Mouse (Mus musculus) neural tube, embryonic 11.5 days (tissue): ENCODE results near the gene 1700025G04Rik. TPM values are rescaled to one million over a fixed set of nuclear protein-coding genes. Genes with fewer than 3 reads are reported as not detected.
"Not testable (repeated sequence)": the region's sequence is repeated elsewhere in the genome, so short reads cannot be mapped to it uniquely, and the experiment has no call there.

ENCODE experiments used
- ATAC-seq: fragments of 200-750 bp; cut with Nextera tagmentation; 2 replicates; pipeline ENCODE4 v1.8.0; 2017; ENCODE audit warnings: moderate number of reproducible peaks, mild to moderate bottlenecking, moderate TSS enrichment, moderate library complexity; ENCODE audit not compliant: insufficient read depth, low FRiP score, low TSS enrichment
- DNase-seq: peaks from one replicate; pipeline ENCODE4 v3.0.0-alpha.2; 2015; ENCODE audit warnings: low spot score
- H3K27ac ChIP-seq: fragments of 300-500 bp; sonication (generic); 2 replicates; pipeline ENCODE4 v1.5.1; 2014; ENCODE audit warnings: low read depth, mild to moderate bottlenecking, low read length
- H3K27me3 ChIP-seq: fragments of 300-500 bp; sonication (generic); 2 replicates; pipeline ENCODE4 v1.6.1; 2014; ENCODE audit warnings: mild to moderate bottlenecking, low read length, mixed read lengths; ENCODE audit not compliant: control insufficient read depth, insufficient read depth
- H3K36me3 ChIP-seq: fragments of 300-500 bp; sonication (generic); 2 replicates; pipeline ENCODE4 v1.6.1; 2014; ENCODE audit warnings: mild to moderate bottlenecking, low read length, moderate library complexity, mixed read lengths; ENCODE audit not compliant: control insufficient read depth, insufficient read depth
- H3K4me1 ChIP-seq: fragments of 300-500 bp; sonication (generic); 2 replicates; pipeline ENCODE4 v1.6.1; 2014; ENCODE audit warnings: low read length, mixed read lengths; ENCODE audit not compliant: control insufficient read depth, insufficient read depth
- H3K4me2 ChIP-seq: fragments of 300-500 bp; sonication (generic); 2 replicates; pipeline ENCODE4 v1.6.1; 2014; ENCODE audit warnings: low read depth, mild to moderate bottlenecking, moderate library complexity
- H3K4me3 ChIP-seq: fragments of 300-500 bp; sonication (generic); 2 replicates; pipeline ENCODE4 v1.5.1; 2014; ENCODE audit warnings: low read depth, low read length
- H3K9ac ChIP-seq: fragments of 300-500 bp; sonication (generic); 2 replicates; pipeline ENCODE4 v1.6.1; 2014; ENCODE audit warnings: mild to moderate bottlenecking, low read length
- H3K9me3 ChIP-seq: fragments of 300-500 bp; sonication (generic); 2 replicates; pipeline ENCODE4 v1.6.1; 2016; ENCODE audit warnings: low read length; ENCODE audit not compliant: control insufficient read depth
- WGBS: fragments of 180-500 bp; shearing (Covaris S2); extraction: QIAGEN DNeasy Blood & Tissue Kit; methylation state at CpG from one replicate; pipeline ENCODE4 v1.1.7; 2014; 5-methylcytosine and 5-hydroxymethylcytosine counted together
- polyA plus RNA-seq: library from polyadenylated mRNA; unstranded; fragments of >200 nt; fragmentation: Nextera tagmentation; extraction: Ambion mirVana; gene quantifications from 2 replicates; pipeline ENCODE4 v1.2.1, GENCODE M21; 2014

Gene 1700025G04Rik
- polyA plus RNA-seq, 1 experiment from 2014 or later: 40.7 TPM

DNA sequence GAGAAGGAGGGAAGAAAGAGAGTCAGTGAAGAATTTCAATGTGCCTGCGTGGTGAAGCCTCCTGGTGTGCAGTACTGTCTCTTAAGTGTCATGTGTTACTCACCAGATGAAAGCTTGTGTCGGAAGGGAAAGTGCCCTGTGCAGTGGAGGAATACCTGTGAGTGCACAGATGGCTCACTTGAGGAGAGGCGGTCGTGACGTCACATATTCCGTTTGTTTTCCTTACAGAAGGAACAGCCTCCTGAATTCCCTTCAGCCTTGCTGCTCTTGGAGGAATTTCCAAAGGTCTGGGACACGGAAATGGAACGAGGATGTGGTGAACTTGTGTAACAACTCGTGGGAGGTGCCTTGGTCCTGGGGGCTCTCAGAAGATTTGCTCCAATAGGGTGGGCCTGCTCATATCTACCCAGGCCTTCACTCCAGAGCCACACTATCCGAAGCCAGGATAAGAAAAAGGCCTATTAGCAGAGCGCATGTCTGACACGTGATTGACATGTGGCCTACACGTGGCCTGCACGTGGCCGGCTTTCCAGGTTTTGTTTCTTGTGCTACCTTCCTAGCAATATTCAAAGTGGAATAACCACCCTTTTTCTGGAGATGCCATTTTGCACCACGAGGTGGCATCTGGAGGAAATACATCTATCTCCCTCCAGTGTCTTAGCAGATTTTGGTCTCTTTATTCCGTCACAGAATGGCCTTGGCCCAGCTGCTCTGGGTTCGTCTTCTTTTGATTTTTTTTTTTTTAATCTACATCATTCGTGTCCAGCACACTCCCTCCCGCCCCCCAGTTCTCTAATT lies 238.7 kb downstream of the 1700025G04Rik start:
- Histone ChIP-seq H3K4me1 (no peaks in the 10 kb centered on the region), H3K9me3 (no peaks in the 10 kb centered on the region), H3K4me2 (no peak overlapping the region), H3K4me3 (no peak overlapping the region), H3K9ac (no peak overlapping the region), H3K27me3 (no peaks in the 10 kb centered on the region), H3K27ac (no peak overlapping the region), H3K36me3 (no peaks in the 10 kb centered on the region)
- DNase-seq (no peak), ATAC-seq (no peak)
- WGBS: 86% methylated on average over 20 of the region's 20 CpGs

DNA sequence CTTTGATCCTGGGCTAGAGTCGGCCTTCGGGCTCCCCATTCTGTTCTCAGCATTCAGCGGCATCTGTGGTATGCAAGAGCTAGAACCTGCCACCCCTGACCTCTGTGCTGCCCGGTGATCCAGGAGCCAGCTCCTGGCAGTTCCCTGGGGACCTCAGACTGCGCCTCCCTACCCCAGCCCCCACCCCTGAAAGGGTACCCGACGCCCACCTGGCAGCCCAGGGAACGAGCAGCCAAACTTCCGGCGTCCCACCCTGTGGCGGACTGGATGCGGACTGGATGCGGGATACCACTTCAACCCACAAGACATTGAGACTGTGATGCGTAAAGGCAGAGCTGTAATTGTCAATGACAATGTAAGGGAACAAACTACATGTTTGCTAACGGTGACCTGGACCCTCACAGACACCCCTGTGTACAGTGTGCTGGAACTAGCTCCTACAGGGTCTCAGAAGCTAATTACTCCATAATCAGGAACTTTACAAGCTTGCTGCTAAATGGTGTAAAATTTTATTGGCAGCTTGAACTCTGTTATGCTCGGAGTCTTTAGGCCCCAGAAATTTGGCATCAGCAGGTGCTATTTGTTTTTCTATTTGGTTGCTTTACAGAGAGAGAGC lies 239.8 kb downstream of the 1700025G04Rik start:
- DNase-seq: no peak
- H3K27me3 ChIP-seq: no peaks in the 10 kb centered on the region
- no peaks in the 10 kb centered on the region for H3K36me3 ChIP-seq
- no peaks in the 10 kb centered on the region for H3K9me3 ChIP-seq
- no peak overlapping the region for H3K9ac ChIP-seq
- H3K27ac ChIP-seq: no peak overlapping the region
- H3K4me1 ChIP-seq: no peaks in the 10 kb centered on the region
- WGBS: 81% methylated on average over 16 of the region's 16 CpGs
- H3K4me3 ChIP-seq: no peak overlapping the region
- no peak for ATAC-seq
- H3K4me2 ChIP-seq: no peak overlapping the region

DNA sequence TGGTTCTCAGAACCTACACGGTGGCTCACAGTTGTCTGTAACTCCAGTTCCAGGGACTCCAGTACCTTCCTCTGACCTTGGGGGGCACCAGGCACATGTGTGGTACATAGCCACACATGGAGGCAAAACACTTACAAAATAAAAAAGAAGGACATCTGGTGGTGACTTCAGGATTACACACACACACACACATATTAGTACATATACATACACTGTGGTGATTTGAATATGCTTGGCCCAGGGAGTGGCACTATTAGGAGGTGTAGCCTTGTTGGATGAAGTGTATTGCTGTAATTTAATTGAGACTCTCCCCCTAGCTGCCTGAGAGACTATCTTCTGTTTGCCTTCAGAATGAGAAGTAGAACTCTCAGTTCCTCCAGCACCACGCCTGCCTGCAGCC lies 241.6 kb downstream of the 1700025G04Rik start:
- H3K4me1 ChIP-seq: no peaks in the 10 kb centered on the region
- DNase-seq: no peak
- ATAC-seq: no peak
- no peak overlapping the region for H3K27ac ChIP-seq
- H3K4me2 ChIP-seq: no peak overlapping the region
- no peak overlapping the region for H3K9ac ChIP-seq
- WGBS: 92% methylated on average over 2 of the region's 2 CpGs
- H3K4me3 ChIP-seq: no peak overlapping the region
- H3K9me3 ChIP-seq: no peaks in the 10 kb centered on the region
- H3K36me3 ChIP-seq: no peaks in the 10 kb centered on the region
- H3K27me3 ChIP-seq: no peaks in the 10 kb centered on the region

DNA sequence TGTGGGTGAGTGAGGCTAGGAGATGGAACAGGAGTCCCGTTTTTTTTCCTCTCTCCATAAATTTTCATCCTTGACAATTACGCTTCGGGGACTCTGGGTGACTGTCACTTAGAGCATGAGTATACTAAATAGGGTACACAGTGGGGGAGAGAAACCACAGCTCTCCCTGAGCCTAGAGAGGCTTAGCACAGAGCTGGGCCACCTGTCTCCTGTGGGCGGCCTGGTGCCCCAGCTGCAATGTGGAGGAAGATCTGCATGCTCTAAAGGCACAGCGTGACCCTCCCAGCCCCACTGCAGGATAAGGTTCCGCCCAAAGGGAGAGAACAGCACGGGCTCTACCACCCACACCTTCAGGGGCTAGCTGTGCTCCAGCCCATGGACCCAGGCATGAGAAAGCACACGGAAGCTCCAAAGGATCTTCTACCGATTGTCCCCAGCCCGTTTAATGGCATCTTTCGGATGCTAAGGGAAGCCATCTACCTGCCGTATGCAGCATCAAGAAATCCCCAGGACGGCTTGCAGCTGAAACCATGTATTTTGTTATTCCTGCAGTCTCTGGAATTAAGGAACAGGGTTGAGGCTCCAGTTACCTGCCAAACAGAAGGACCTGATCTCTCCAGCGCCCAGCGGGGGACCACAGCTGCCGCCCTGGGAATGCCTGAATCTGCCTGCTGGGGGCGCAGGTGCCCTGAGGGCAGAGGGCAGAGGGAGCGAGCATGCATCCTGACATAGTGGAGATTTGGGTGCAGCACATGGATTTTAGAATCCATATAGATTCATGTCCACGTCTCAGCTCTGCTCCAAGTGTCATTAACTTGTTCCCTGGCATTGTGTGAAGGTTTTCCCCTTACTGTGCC lies 243.8 kb downstream of the 1700025G04Rik start:
- Histone ChIP-seq H3K4me1 (no peaks in the 10 kb centered on the region), H3K36me3 (no peaks in the 10 kb centered on the region), H3K9me3 (no peaks in the 10 kb centered on the region), H3K27me3 (no peaks in the 10 kb centered on the region), H3K4me2 (no peak overlapping the region), H3K4me3 (no peak overlapping the region), H3K27ac (no peak overlapping the region), H3K9ac (no peak overlapping the region)
- no peak; the same call in 1 of the 2 replicates for ATAC-seq
- WGBS: 61% methylated on average over 19 of the region's 19 CpGs
- peak; percentile 23 for DNase-seq

DNA sequence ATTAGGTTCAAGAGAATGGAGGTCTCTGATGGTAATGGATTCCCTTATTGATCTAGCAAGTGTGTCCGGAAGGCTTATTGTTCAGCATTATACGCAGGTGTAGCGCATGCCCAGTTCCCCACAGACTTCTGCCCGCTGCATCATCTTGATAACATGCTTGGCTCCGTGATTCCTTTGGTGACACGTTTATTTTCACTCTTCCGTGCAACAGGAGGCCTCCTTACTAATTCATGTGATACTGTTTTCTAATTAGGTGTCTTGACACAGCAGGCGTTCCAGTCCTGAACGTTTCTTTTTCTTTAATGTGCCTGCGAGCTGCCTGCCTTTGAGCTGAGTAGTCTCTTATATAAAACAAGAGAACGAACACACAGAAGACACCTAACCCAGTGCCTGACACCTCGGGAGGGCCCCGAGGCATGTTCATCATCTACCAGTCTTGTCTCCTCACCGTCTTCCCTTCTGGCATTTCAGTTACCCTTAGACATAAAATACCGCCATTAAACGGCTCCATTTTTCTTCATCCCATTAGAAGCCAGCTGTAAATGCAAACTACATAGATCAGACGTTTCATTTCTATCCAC lies 244.6 kb downstream of the 1700025G04Rik start:
- DNase-seq (no peak), ATAC-seq (no peak)
- Histone ChIP-seq H3K27ac (no peak overlapping the region), H3K9me3 (no peaks in the 10 kb centered on the region), H3K27me3 (no peaks in the 10 kb centered on the region), H3K9ac (no peak overlapping the region), H3K4me2 (no peak overlapping the region), H3K4me1 (no peaks in the 10 kb centered on the region), H3K36me3 (no peaks in the 10 kb centered on the region), H3K4me3 (no peak overlapping the region)
- WGBS: 76% methylated on average over 17 of the region's 17 CpGs

DNA sequence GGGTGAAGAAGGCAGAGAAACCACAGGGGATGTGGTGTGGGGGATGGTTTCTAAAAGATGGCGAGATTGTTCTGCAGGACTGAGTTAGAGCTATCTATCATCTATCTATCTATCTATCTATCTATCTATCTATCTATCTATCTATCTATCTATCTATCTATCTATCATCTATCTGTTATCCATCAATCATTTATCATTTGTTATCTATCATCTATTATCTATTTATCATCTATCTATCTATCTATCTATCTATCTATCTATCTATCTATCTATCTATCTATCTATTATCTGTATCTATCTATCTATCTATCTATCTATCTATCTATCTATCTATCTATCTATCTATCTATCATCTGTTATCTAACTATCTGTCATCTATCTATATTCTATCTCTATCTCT lies 249.6 kb downstream of the 1700025G04Rik start:
- WGBS: 90% methylated on average over 1 of the region's 1 CpGs

DNA sequence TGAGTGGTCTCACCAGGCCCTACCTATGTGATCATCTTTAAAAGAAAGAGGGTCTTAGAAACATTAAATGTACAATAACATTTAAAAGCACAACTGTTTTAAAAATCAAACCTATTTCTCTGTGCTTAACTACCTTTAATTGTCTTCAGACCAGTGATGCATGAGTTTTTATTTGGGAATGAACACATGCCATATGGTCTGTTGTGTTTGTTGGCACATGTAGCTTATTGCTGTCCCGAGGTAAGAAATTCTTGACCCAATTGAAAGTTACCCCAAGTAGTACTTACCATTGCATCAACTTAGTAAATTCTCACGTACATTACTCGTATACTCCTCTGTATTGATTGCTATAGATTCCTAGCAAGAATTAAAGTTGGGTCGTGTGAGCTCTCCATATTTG lies 254.7 kb downstream of the 1700025G04Rik start:
- Histone ChIP-seq H3K27me3 (no peaks in the 10 kb centered on the region), H3K27ac (no peak overlapping the region), H3K4me2 (no peak overlapping the region), H3K4me1 (no peaks in the 10 kb centered on the region), H3K9ac (no peak overlapping the region), H3K4me3 (no peak overlapping the region), H3K36me3 (no peaks in the 10 kb centered on the region), H3K9me3 (no peaks in the 10 kb centered on the region)
- DNase-seq (no peak), ATAC-seq (no peak)
- 89% methylated on average over 4 of the region's 4 CpGs for WGBS

More for the DNA sequence above, 249.6 kb downstream of the 1700025G04Rik start:
- not testable (repeated sequence) for H3K4me3 ChIP-seq, H3K4me1 ChIP-seq, ATAC-seq, H3K4me2 ChIP-seq, H3K36me3 ChIP-seq, H3K27me3 ChIP-seq, H3K9me3 ChIP-seq, DNase-seq, H3K27ac ChIP-seq, H3K9ac ChIP-seq

DNA sequence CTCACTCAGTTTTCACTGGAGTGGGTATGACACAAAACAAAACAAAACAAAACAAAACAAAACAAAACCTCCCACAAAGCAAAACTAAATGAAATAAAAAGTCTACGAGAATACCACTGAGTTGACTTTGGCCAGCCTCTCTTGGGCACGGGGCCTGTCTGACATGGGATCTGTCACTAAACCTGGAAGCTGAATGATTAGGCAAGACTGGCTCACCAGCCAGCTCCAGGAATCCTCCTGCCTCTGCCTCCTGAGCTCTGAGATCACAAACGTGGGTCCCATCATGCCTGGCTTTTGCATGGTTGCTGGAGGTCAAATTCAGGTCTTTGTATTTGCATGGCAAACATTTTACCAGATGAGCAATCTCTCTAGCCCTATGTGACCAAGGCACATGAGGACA lies 258.1 kb downstream of the 1700025G04Rik start:
- ATAC-seq (no peak), DNase-seq (no peak)
- no peaks in the 10 kb centered on the region for H3K4me1 ChIP-seq
- 79% methylated on average over 3 of the region's 3 CpGs for WGBS
- H3K9me3 ChIP-seq: no peaks in the 10 kb centered on the region
- H3K27ac ChIP-seq: no peak overlapping the region
- no peaks in the 10 kb centered on the region for H3K36me3 ChIP-seq
- no peak overlapping the region for H3K9ac ChIP-seq
- no peak overlapping the region for H3K4me3 ChIP-seq
- H3K4me2 ChIP-seq: no peak overlapping the region
- H3K27me3 ChIP-seq: no peaks in the 10 kb centered on the region
